Mouse (Mus musculus) subcutaneous adipose tissue, adult 2 months (tissue): ENCODE results near the gene Slc9a4. TPM values are rescaled to one million over a fixed set of nuclear protein-coding genes. Genes with fewer than 3 reads are reported as not detected.

Experiments used
- polyA plus RNA-seq: library from polyadenylated mRNA; depleted of rRNA; stranded (reverse); fragments of >200 nt; gene quantifications from 2 replicates; pipeline ENCODE4 v1.2.3, GENCODE M21; 2012; ENCODE audit warnings: low replicate concordance; rRNA removed

Gene Slc9a4
- 0.17 and 0.19 TPM in 2 replicates for polyA plus RNA-seq

DNA sequence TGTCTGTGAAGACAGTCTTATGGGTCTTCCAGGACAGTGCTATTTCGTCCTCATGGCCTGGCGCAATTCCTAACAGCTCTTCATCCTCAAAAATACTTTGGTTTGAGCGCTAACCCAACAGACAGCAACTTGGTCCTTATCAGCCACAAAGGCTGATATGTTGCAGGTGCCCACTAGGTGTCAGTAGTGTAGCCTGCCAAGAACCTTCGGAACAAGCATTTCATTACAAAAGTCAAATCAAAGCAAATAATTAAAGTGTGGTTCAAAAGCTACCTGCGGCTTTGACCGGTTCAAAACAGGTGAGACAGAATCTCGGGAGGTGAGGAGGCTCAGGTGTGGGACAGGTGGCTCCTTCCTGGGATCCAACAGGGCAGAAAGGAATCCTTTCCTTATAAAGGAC is at the start of gene Slc9a4:
Gene Slc9a4, plus strand, starts transcription at position 298 of the 400 bp plus-strand sequence.

Other genes with a start within 250 kb of the Slc9a4 start
- 1.2 and 1.9 TPM in 2 replicates for gene Il1rl1, start 150.5 kb upstream of the Slc9a4 start, polyA plus RNA-seq
- gene Il18r1, start 114.5 kb upstream of the Slc9a4 start, polyA plus RNA-seq, result 0.56 and 1.0 TPM in 2 replicates
- gene Il18rap, start 64.7 kb upstream of the Slc9a4 start, polyA plus RNA-seq, result 0.32 and 0.76 TPM in 2 replicates
- 0.32 and 0.53 TPM in 2 replicates for gene Slc9a2, start 100.5 kb downstream of the Slc9a4 start, polyA plus RNA-seq
- gene Mfsd9, start 210.6 kb downstream of the Slc9a4 start, polyA plus RNA-seq, result 3.6 and 4.2 TPM in 2 replicates
- 16.1 and 82.2 TPM in 2 replicates for gene Tmem182, start 225.5 kb downstream of the Slc9a4 start, polyA plus RNA-seq